Mouse (Mus musculus) adrenal gland, adult 18-20 months (tissue): ENCODE measurements around the gene Baiap2l2. TPM values are rescaled to one million over a fixed set of nuclear protein-coding genes. Genes with fewer than 3 reads are reported as not detected.

Experiments used
- DNase-seq, 2 experiments: peaks; one replicate each; pipeline ENCODE4 v3.0.0; 2021 to 2022; ENCODE audit warnings: low spot score in 2 of 2
- total RNA-seq, 2 experiments: library from RNA; stranded (reverse); gene quantifications; 1 replicate in 1 of 2; 2 replicates in 1 of 2; pipeline ENCODE4 v1.2.3; 2021

Baiap2l2 gene
- total RNA-seq, 2 experiments from 2014 or later: 0.13 to 0.93 TPM

DNA sequence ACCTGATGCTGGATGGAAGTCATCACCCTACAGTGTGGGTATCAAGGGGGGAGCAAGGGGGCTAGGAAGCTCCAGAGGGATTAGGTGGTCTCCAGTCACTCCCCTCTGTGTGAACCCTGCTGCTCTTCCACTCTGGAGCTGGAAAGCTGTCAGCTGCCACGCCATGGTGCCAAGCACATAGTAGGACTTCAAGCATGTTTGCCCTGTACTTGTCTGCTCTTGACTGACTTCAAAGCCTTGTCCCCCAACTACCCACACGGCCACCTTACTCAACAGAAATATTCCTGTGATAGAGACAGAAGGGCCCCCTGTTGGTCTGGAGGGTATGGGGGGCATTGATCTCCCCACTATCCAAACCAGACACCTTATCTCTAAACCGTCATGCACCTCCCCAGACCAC lies 69.1 kb downstream of the Baiap2l2 start:
- no peak for DNase-seq

DNA sequence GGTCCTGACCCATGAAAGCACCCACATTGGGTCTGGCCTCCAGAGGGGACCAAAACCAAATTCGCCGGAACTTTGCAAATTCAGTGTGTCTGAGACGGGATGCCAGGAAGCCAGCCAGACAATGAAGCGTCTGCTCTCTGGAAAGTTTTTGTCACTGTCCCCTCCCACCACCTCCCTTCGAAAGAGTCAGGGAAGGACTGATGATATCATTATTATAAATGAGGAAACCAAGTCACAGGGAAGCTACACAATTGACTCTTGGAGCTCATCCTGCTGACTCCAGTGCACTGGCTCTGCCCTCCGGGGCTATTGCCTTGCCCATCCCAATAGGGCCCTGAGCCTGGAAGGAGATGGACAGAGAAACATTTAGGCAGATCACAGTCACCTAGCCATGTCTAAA lies 71.7 kb downstream of the Baiap2l2 start:
- DNase-seq: no peak

DNA sequence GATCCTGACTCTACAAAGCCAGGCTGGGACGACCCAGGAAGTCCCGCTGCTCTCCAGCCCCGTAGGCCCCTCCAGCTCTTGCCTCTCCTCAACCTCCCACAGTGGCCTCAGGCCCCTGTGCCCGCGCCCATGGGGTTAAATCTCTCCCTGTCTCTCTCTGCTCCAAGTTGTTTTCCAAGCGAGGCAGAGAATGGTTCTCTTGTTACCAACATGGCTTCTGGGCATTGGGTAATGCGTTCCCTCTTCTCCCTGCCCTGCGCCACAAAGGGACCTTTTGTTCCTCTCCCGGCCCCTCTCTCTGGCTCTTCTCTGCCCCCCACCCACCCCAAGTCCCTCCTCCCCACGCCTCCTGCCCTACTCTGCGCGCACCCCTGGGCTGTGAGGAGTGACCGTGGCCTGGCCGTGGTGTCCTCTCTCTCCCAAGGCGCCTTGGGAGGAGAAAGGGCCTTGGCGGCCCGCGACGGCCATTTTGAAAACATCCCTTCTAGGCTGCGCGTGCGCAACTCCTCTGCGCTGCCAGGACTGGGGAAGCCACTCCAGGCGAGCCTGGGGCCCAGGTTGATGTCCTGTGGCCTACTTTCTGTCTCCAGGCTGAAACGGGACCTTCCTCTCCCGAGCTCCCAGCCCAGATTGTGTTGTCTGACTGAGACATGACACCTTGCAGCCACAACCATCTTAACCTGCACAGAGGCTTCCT lies 72.4 kb downstream of the Baiap2l2 start:
- no peak for DNase-seq

DNA sequence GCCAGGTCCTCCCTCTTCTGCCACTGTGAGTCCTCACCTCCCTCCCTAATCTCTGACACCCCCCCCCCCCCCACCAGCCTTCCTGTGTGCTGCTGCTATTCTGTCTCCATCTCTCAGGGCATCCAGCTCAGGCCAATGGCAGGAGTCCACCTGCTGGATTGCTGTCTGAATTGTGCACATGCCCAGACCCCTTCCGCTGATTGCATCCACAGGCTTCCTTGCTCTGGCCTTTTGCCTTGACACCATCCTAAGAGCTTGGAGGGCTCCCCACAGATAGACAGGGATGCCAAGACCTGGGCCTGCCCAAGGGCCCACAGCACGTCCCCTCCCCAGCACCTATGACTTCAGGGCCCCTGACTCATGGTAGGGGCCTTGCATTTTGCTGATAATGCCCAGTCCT lies 75.0 kb downstream of the Baiap2l2 start:
- DNase-seq: no peak

DNA sequence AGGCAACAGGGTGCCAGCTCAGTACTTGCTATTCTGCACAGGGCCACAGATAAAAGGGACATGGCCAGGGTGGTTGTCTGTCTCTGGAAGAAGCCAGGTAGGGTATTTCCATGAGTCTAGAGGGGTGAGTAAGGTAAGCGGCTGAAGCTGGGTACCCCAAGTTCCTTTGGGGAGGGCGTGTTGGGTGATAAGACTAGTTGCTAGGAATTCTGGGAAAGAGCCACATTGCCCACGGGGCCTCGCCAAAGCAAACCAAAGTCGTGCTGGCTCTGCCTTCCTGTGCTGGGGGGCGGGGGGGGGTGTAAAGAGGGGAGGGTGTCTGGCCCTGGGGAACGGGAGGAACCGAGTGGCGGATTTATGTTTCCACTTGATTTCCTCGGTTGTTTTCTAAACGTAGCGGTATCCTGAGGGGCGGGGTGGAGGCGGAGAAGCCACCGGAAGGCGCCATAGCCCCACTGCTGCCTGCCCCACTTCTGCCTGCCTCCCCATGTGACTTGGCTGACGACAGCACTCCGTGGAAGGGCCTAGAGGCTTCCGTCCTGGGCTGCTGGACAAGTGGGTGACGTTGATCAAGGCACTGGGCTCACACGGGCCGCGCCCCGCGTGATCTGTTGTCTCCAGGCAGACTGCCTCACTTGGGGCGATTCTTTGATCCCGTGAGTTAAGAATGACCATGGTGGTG lies 76.4 kb downstream of the Baiap2l2 start:
- peak in 1 of 2 experiments; percentile 50 for DNase-seq

DNA sequence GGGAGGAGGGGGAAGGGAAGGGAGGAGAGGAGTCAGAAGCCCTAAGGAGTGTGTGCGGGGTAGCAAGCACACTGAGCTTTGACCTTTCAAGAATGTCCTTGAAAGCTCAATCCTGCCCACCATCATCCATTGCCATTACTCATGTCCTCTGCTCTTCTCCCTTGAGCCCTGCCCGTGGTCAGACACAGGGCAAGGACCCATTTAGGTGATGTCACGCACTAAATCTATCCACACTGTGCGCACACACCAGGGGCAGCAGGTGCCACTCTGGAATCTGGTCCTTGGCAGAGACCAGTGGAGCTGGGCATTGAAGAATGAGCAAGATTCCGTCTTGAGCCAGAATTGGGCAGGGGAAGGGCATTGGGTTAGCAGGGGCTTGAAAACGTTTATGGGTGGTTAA lies 77.1 kb downstream of the Baiap2l2 start:
- DNase-seq: peak in 1 of 2 experiments; percentile 37

Other genes with a start within 250 kb of the Baiap2l2 start
- gene Galr3, start 243.7 kb downstream of the Baiap2l2 start, total RNA-seq: under 1 TPM in 1 of 2 experiments, not detected in 1; 0.27 TPM
- 10 to 100 TPM; 23.9 to 26.5 TPM for gene Ankrd54, start 222.6 kb downstream of the Baiap2l2 start, total RNA-seq
- 100 to 1,000 TPM; 136 to 139 TPM for gene Eif3l, start 210.4 kb downstream of the Baiap2l2 start, total RNA-seq
- gene Micall1, start 176.6 kb downstream of the Baiap2l2 start, total RNA-seq: 10 to 100 TPM; 39.0 to 45.5 TPM
- gene Polr2f, start 144.5 kb downstream of the Baiap2l2 start, total RNA-seq: 100 to 1,000 TPM; 137 to 150 TPM
- 1 to 10 TPM; 7.2 to 8.2 TPM for gene 1700088E04Rik, start 144.3 kb downstream of the Baiap2l2 start, total RNA-seq
- gene Sox10, start 120.3 kb downstream of the Baiap2l2 start, total RNA-seq: 1 to 10 TPM in 1 of 2 experiments, under 1 TPM in 1; 0.76 to 2.4 TPM
- gene Pick1, start 56.4 kb downstream of the Baiap2l2 start, total RNA-seq: 10 to 100 TPM; 15.7 to 18.4 TPM
- gene Gm49486, start 56.1 kb downstream of the Baiap2l2 start, total RNA-seq: under 1 TPM in 1 of 2 experiments, not detected in 1; 0.29 TPM
- not detected for gene Slc16a8, start 30.8 kb downstream of the Baiap2l2 start, total RNA-seq
- gene Pla2g6, start 42.9 kb upstream of the Baiap2l2 start, total RNA-seq: 10 to 100 TPM; 25.3 to 26.5 TPM
- gene Maff, start 61.1 kb upstream of the Baiap2l2 start, total RNA-seq: 10 to 100 TPM; 14.1 to 44.6 TPM
- gene Tmem184b, start 118.0 kb upstream of the Baiap2l2 start, total RNA-seq: 10 to 100 TPM; 48.2 to 83.4 TPM
- gene Csnk1e, start 170.0 kb upstream of the Baiap2l2 start, total RNA-seq: 10 to 100 TPM; 69.2 to 80.6 TPM
- gene Kcnj4, start 219.7 kb upstream of the Baiap2l2 start, total RNA-seq: under 1 TPM in 1 of 2 experiments, not detected in 1; 0.42 TPM
- 1 to 10 TPM; 1.6 to 4.0 TPM for gene Kdelr3, start 230.9 kb upstream of the Baiap2l2 start, total RNA-seq